Mouse (Mus musculus) B cell, adult 67 days (primary cell): Measurements from ENCODE around the gene Ccdc58. TPM values are rescaled to one million over a fixed set of nuclear protein-coding genes. Genes with fewer than 3 reads are reported as not detected.

Source experiments
- total RNA-seq, 2 experiments: library from RNA; stranded (reverse); gene quantifications; 4 replicates each; pipeline ENCODE4 v1.2.4; 2023

Ccdc58 gene
- 10 to 100 TPM; 32.8 to 40.1 TPM for total RNA-seq

GRCm38 (mm10) chr16:36071450-36072379 lies at the start of gene Ccdc58, which contains the start of gene Fam162a:
Ccdc58 (plus strand) TSS chr16:36071685.
Fam162a (minus strand) TSS chr16:36071594.

GRCm38 (mm10) chr16:36040640-36041624 lies 30.6 kb upstream of the Ccdc58 start, which contains the start of gene Wdr5b:
Wdr5b (plus strand) TSS chr16:36041190.

GRCm38 (mm10) chr16:36131141-36131540 lies 59.7 kb downstream of the Ccdc58 start, which contains the start of gene Csta1:
Csta1 (minus strand) TSS chr16:36131241.

Other genes with a start within 250 kb of the Ccdc58 start
- gene Parp14, start 200.1 kb upstream of the Ccdc58 start, total RNA-seq: 10 to 100 TPM; 63.8 to 79.3 TPM
- 10 to 100 TPM; 56.2 to 60.0 TPM for gene Parp9, start 133.2 kb upstream of the Ccdc58 start, total RNA-seq
- 10 to 100 TPM; 38.5 to 40.0 TPM for gene Dtx3l, start 132.5 kb upstream of the Ccdc58 start, total RNA-seq
- gene Kpna1, start 92.9 kb upstream of the Ccdc58 start, total RNA-seq: 10 to 100 TPM; 84.8 to 97.9 TPM
- 10 to 100 TPM; 16.3 to 20.7 TPM for gene Wdr5b, start 30.5 kb upstream of the Ccdc58 start, total RNA-seq
- gene Fam162a, start 91 bp upstream of the Ccdc58 start, total RNA-seq: 10 to 100 TPM; 29.2 to 44.5 TPM
- not detected for gene Csta1, start 59.6 kb downstream of the Ccdc58 start, total RNA-seq
- gene Stfa2l1, start 85.1 kb downstream of the Ccdc58 start, total RNA-seq: not detected
- gene Gm5483, start 112.5 kb downstream of the Ccdc58 start, total RNA-seq: not detected
- gene Gm5416, start 138.7 kb downstream of the Ccdc58 start, total RNA-seq: not detected
- not detected for gene 2010005H15Rik, start 149.8 kb downstream of the Ccdc58 start, total RNA-seq
- not detected for gene Stfa1, start 205.3 kb downstream of the Ccdc58 start, total RNA-seq